Mouse (Mus musculus) MEL (cell line): ENCODE measurements at regions not wholly inside any gene's neighbourhood (a gene's known extent, or its start where the extent isn't known, plus 50 kb on each side); places are given as distances from the start of the nearest gene placed in this dataset.

Experiments used
- DNase-seq: peaks from one replicate; pipeline ENCODE4 v3.0.0; 2011; ENCODE audit warnings: low read depth, low spot score
- H3K27ac ChIP-seq: 2 replicates; pipeline ENCODE4 v1.5.1; 2012; ENCODE audit warnings: low read depth, mild to moderate bottlenecking, control low read depth, low read length, moderate library complexity; ENCODE audit not compliant: control insufficient read depth
- H3K27me3 ChIP-seq, 2 experiments: fragments of 150-350 bp in 1 of 2; sonication (generic) in 1 of 2; 2 replicates each; pipeline ENCODE4 v1.6.1; 2012; ENCODE audit warnings: low read length in 2 of 2, mild to moderate bottlenecking in 2 of 2, improper control_type of control experiment in 1 of 2, moderate library complexity in 1 of 2; ENCODE audit not compliant: insufficient read depth in 2 of 2, control insufficient read depth in 1 of 2
- H3K36me3 ChIP-seq, 2 experiments: 2 replicates each; pipeline ENCODE4 v1.6.1; 2012 to 2014; ENCODE audit warnings: low read length in 2 of 2, improper control_type of control experiment in 1 of 2, inconsistent platforms in 1 of 2, mild to moderate bottlenecking in 1 of 2; ENCODE audit not compliant: insufficient read depth in 2 of 2, control insufficient read depth in 1 of 2
- H3K4me1 ChIP-seq, 2 experiments: fragments of 150-350 bp in 1 of 2; sonication (generic) in 1 of 2; 2 replicates each; pipeline ENCODE4 v1.6.1; 2012; ENCODE audit warnings: low read length in 2 of 2, improper control_type of control experiment in 1 of 2, mild to moderate bottlenecking in 1 of 2; ENCODE audit not compliant: insufficient read depth in 2 of 2, control insufficient read depth in 1 of 2
- H3K4me3 ChIP-seq, 2 experiments: fragments of 150-350 bp in 1 of 2; sonication (generic) in 1 of 2; 2 replicates each; pipeline ENCODE4 v1.5.1; 2012; ENCODE audit warnings: low read depth in 2 of 2, low read length in 2 of 2, mild to moderate bottlenecking in 2 of 2, moderate library complexity in 2 of 2, control low read depth in 1 of 2, improper control_type of control experiment in 1 of 2; ENCODE audit not compliant: control insufficient read depth in 1 of 2, insufficient read depth in 1 of 2
- H3K79me2 ChIP-seq: 2 replicates; pipeline ENCODE4 v1.6.1; 2012; ENCODE audit warnings: mild to moderate bottlenecking, low read length, moderate library complexity; ENCODE audit not compliant: control insufficient read depth, poor library complexity, insufficient read depth
- H3K9ac ChIP-seq: 2 replicates; pipeline ENCODE4 v1.6.1; 2012; ENCODE audit warnings: low read depth, mild to moderate bottlenecking, control low read depth, low read length, moderate library complexity; ENCODE audit not compliant: control insufficient read depth, poor library complexity, severe bottlenecking
- H3K9me3 ChIP-seq: fragments of 150-350 bp; sonication (generic); replicated peaks from 2 replicates; pipeline ENCODE4 v1.6.1; 2012; ENCODE audit warnings: mild to moderate bottlenecking, low read length, improper control_type of control experiment, moderate library complexity; ENCODE audit not compliant: insufficient read depth
- BHLHE40 ChIP-seq: IDR thresholded peaks from 2 replicates; pipeline ENCODE4 v1.6.1; 2012; ENCODE audit warnings: low read depth, mild to moderate bottlenecking, inconsistent platforms, low read length, improper control_type of control experiment, borderline replicate concordance
- CTCF ChIP-seq, 3 experiments: IDR thresholded peaks in 2 of 3; conservative IDR thresholded peaks in 1 of 3; 2 replicates each; pipeline ENCODE4 v1.5.1; 2011 to 2012; ENCODE audit warnings: low read length in 3 of 3, low read depth in 2 of 3, mild to moderate bottlenecking in 2 of 3, improper control_type of control experiment in 1 of 3, inconsistent platforms in 1 of 3, mixed read lengths in 1 of 3, moderate library complexity in 1 of 3; ENCODE audit not compliant: control insufficient read depth in 1 of 3, insufficient read depth in 1 of 3, poor library complexity in 1 of 3, severe bottlenecking in 1 of 3
- EP300 ChIP-seq, 2 experiments: IDR thresholded peaks; 2 replicates each; pipeline ENCODE4 v1.6.1; 2011; ENCODE audit warnings: improper control_type of control experiment in 2 of 2, low read length in 2 of 2, low read depth in 1 of 2, mild to moderate bottlenecking in 1 of 2
- GABPA ChIP-seq: IDR thresholded peaks from 2 replicates; pipeline ENCODE4 v1.6.1; 2012; ENCODE audit warnings: low read depth, mild to moderate bottlenecking, inconsistent platforms, low read length, improper control_type of control experiment, moderate library complexity
- HCFC1 ChIP-seq: IDR thresholded peaks from 2 replicates; pipeline ENCODE4 v1.6.1; 2012; ENCODE audit warnings: low read depth, mild to moderate bottlenecking, inconsistent platforms, low read length, improper control_type of control experiment, moderate library complexity
- MAFK ChIP-seq: IDR thresholded peaks from 2 replicates; pipeline ENCODE4 v1.6.1; 2011; ENCODE audit warnings: low read depth, mild to moderate bottlenecking, low read length, improper control_type of control experiment, borderline replicate concordance
- MAZ ChIP-seq: IDR thresholded peaks from 2 replicates; pipeline ENCODE4 v1.6.1; 2012; ENCODE audit warnings: low read depth, mild to moderate bottlenecking, inconsistent platforms, low read length, improper control_type of control experiment
- MYB ChIP-seq: IDR thresholded peaks from 2 replicates; pipeline ENCODE4 v1.6.1; 2011; ENCODE audit warnings: mild to moderate bottlenecking, low read depth, low read length, improper control_type of control experiment
- NELFE ChIP-seq: IDR thresholded peaks from 2 replicates; pipeline ENCODE4 v1.6.1; 2011; ENCODE audit warnings: low read depth, low read length, improper control_type of control experiment
- NRF1 ChIP-seq: IDR thresholded peaks from 2 replicates; pipeline ENCODE4 v1.6.1; 2014; ENCODE audit warnings: low read depth, mild to moderate bottlenecking, inconsistent platforms, low read length, improper control_type of control experiment, moderate library complexity; ENCODE audit not compliant: poor library complexity, insufficient read depth, severe bottlenecking
- POLR2AphosphoS2 ChIP-seq: IDR thresholded peaks from 2 replicates; pipeline ENCODE4 v1.6.1; 2011; ENCODE audit warnings: low read length, improper control_type of control experiment
- RCOR1 ChIP-seq: IDR thresholded peaks from 2 replicates; pipeline ENCODE4 v1.6.1; 2012; ENCODE audit warnings: low read depth, mild to moderate bottlenecking, inconsistent platforms, low read length, improper control_type of control experiment
- TBP ChIP-seq: IDR thresholded peaks from 2 replicates; pipeline ENCODE4 v1.8.0; 2011; ENCODE audit warnings: low read depth, low read length, improper control_type of control experiment
- ZC3H11A ChIP-seq: IDR thresholded peaks from 2 replicates; pipeline ENCODE4 v1.6.1; 2012; ENCODE audit warnings: low read depth, mild to moderate bottlenecking, inconsistent platforms, low read length, improper control_type of control experiment
- ZMIZ1 ChIP-seq: IDR thresholded peaks from 2 replicates; pipeline ENCODE4 v1.6.1; 2012; ENCODE audit warnings: low read depth, mild to moderate bottlenecking, inconsistent platforms, low read length, improper control_type of control experiment, moderate library complexity
- ZNF384 ChIP-seq: IDR thresholded peaks from 2 replicates; pipeline ENCODE4 v1.6.1; 2012; ENCODE audit warnings: low read depth, mild to moderate bottlenecking, inconsistent platforms, low read length, improper control_type of control experiment

- no peak for TF ChIP-seq GABPA
- TF ChIP-seq CTCF (IDR thresholded peaks at IDR 0.05 in 2 of 3, conservative IDR thresholded peaks at IDR 0.05 in 1 of 3; ENCODE audit: control insufficient read depth in 1 of 3, insufficient read depth in 1 of 3, low read depth in 2 of 3, low read length in 3 of 3, poor library complexity in 1 of 3, severe bottlenecking in 1 of 3) = peak in 1 of 3 experiments; percentile 26; a peak in 2 of 6 replicates
- TF ChIP-seq, all 39 proteins: peak for 1
- Histone ChIP-seq H3K9me3 (no peaks in the 10 kb centered on the region), H3K36me3 (no peaks in the 10 kb centered on the region), H3K79me2 (no peaks in the 10 kb centered on the region), H3K9ac (no peak overlapping the region), H3K4me1 (no peaks in the 10 kb centered on the region), H3K27ac (no peak overlapping the region), H3K4me3 (no peak overlapping the region), H3K27me3 (no peaks in the 10 kb centered on the region)
- peak; percentile 3 for DNase-seq
These were observed 144.2 kb upstream of the Npy2r start for GRCm38 (mm10) chr3:82692131-82692530.

- no peak for DNase-seq
- Histone ChIP-seq H3K27ac (no peak overlapping the region), H3K27me3 (no peaks in the 10 kb centered on the region), H3K9ac (no peak overlapping the region), H3K4me1 (no peaks in the 10 kb centered on the region), H3K36me3 (no peaks in the 10 kb centered on the region), H3K4me3 (no peak overlapping the region), H3K9me3 (no peaks in the 10 kb centered on the region), H3K79me2 (no peaks in the 10 kb centered on the region)
- TF ChIP-seq POLR2AphosphoS2 = no peak
- no peak for TF ChIP-seq NRF1
- no peak for TF ChIP-seq MAFK
- no peak for TF ChIP-seq ZC3H11A
- no peak for TF ChIP-seq ZMIZ1
- TF ChIP-seq MYB = no peak
- TF ChIP-seq RCOR1 = no peak
- no peak for TF ChIP-seq TBP
- no peak for TF ChIP-seq HCFC1
These were observed 108.4 kb upstream of the Npy2r start for GRCm38 (mm10) chr3:82656159-82656874.

- Histone ChIP-seq H3K4me3 (no peak overlapping the region), H3K9ac (no peak overlapping the region), H3K27ac (no peak overlapping the region), H3K27me3 (no peaks in the 10 kb centered on the region), H3K4me1 (no peaks in the 10 kb centered on the region), H3K36me3 (no peaks in the 10 kb centered on the region), H3K9me3 (no peaks in the 10 kb centered on the region), H3K79me2 (no peaks in the 10 kb centered on the region)
- TF ChIP-seq ZNF384 (no peak), BHLHE40 (no peak), ZC3H11A (no peak), MAZ (no peak), EP300 (IDR thresholded peaks at IDR 0.05; ENCODE audit: low read depth in 1 of 2, low read length in 2 of 2) (no peak), NELFE (no peak), MYB (no peak)
- no peak for DNase-seq
These were observed 104.5 kb upstream of the Npy2r start for GRCm38 (mm10) chr3:82652346-82652745.
